Mouse (Mus musculus): Measurements from ENCODE around the gene Fam234b.

DNA sequence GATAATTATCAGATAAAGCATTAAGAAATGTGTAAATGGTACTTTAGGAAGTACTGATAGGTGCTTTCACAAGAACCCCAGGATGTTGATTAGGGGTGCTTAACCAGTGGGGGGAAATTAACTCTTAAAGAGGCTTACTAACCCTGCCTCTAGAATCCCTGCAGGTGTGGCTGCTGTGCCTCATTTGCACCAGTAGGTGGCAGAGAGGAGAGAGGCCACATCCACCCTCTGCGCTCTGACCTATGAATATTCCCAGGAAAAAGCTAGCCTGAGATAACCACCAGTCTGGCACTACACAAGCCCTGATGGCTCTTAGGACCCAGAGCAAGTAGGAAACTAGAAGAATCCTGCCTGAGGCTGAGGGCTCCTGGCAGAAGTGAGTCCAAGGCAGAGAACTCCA is 49.3 kb upstream of the Fam234b start:
- peak; percentile 26; the same call in 1 of the 2 replicates for TF ChIP-seq CTCF (IDR thresholded peaks at IDR 0.05; ENCODE audit: low read depth, low read length)
- TF ChIP-seq GATA1 (IDR thresholded peaks at IDR 0.05; ENCODE audit: borderline replicate concordance, low read length): no peak

Measured in G1E (cell line).